In the genomic region with DNA sequence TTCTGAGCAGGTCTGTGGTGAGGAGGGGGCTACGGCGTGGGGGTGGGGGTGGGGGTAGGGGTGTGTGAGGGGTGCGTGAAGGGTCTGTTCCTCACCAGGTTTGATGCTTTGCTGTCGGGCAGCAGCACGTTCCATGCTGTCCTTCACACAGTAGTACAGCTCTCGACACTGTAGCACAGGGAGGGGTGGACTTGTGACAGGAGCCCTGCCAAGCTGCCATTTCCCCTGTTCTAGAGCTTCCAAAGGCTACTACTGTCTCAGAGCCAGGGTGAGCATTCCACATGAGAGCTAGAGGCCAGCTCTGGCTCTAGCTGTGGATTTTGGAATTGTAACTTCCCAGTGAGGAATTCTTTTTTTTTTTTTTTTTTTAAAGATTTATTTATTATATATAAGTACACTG, we compare ENCODE assay signal across 22 mouse cellular contexts. TPM values are rescaled to one million over a fixed set of nuclear protein-coding genes. Genes with fewer than 3 reads are reported as not detected.
"Had no signal": no experiment of that assay in that cellular context is flagged by ENCODE, and none has a peak within 500 bp of the region (broad histone marks: within the 10 kb centered on the region; RNA-seq: fewer than 3 reads in every experiment).

No protein-coding gene starts in this region.

- H3K27me3 ChIP-seq: limb, embryonic 12.5 days; limb, embryonic 15.5 days; lung, embryonic 15.5 days; midbrain, embryonic 12.5 days; midbrain, embryonic 15.5 days; neural tube, embryonic 12.5 days; neural tube, embryonic 15.5 days; stomach, embryonic 15.5 days had no signal

- H3K4me1 ChIP-seq: limb, embryonic 12.5 days; limb, embryonic 15.5 days; lung, embryonic 15.5 days; midbrain, embryonic 12.5 days; midbrain, embryonic 15.5 days; neural tube, embryonic 12.5 days; neural tube, embryonic 15.5 days; stomach, embryonic 15.5 days had no signal

- H3K9ac ChIP-seq: limb, embryonic 12.5 days; limb, embryonic 15.5 days; liver, embryonic 14.5 days; liver, postnatal 0 days; lung, embryonic 15.5 days; midbrain, embryonic 12.5 days; midbrain, embryonic 15.5 days; neural tube, embryonic 12.5 days; neural tube, embryonic 15.5 days; stomach, embryonic 15.5 days had no signal

- H3K9me3 ChIP-seq: limb, embryonic 12.5 days; limb, embryonic 15.5 days; lung, embryonic 15.5 days; midbrain, embryonic 12.5 days; midbrain, embryonic 15.5 days; neural tube, embryonic 12.5 days; neural tube, embryonic 15.5 days; stomach, embryonic 15.5 days had no signal

- H3K4me3 ChIP-seq: limb, embryonic 12.5 days; limb, embryonic 15.5 days; lung, embryonic 15.5 days; midbrain, embryonic 12.5 days; midbrain, embryonic 15.5 days; neural tube, embryonic 12.5 days; neural tube, embryonic 15.5 days; stomach, embryonic 15.5 days had no signal

- DNase-seq: kidney, adult 18-20 months; kidney, adult 9 months; kidney, postnatal 14 days; kidney, postnatal 4 days; left cerebral cortex, postnatal 4 days; right cerebral cortex, adult 18-20 months; right cerebral cortex, postnatal 14 days; spleen, adult 18-20 months; thymus, adult 18-20 months; thymus, postnatal 36 days had no signal

- ATAC-seq: liver, postnatal 0 days; midbrain, embryonic 15.5 days had no signal

- H3K4me2 ChIP-seq: limb, embryonic 12.5 days; limb, embryonic 15.5 days; liver, embryonic 11.5 days; lung, embryonic 15.5 days; midbrain, embryonic 12.5 days; midbrain, embryonic 15.5 days; neural tube, embryonic 12.5 days; neural tube, embryonic 15.5 days; stomach, embryonic 15.5 days had no signal

- H3K27ac ChIP-seq: limb, embryonic 12.5 days; limb, embryonic 15.5 days; liver, embryonic 14.5 days; lung, embryonic 15.5 days; macrophage; midbrain, embryonic 12.5 days; midbrain, embryonic 15.5 days; neural tube, embryonic 12.5 days; neural tube, embryonic 15.5 days; stomach, embryonic 15.5 days had no signal

RNA-seq across cellular contexts. Expression of a gene that starts 25.0 kb away (rescaled TPM):
- polyA plus RNA-seq: neural tube, embryonic 15.5 days had no signal
